Mouse (Mus musculus): ENCODE measurements around the gene Foxn3.

DNA sequence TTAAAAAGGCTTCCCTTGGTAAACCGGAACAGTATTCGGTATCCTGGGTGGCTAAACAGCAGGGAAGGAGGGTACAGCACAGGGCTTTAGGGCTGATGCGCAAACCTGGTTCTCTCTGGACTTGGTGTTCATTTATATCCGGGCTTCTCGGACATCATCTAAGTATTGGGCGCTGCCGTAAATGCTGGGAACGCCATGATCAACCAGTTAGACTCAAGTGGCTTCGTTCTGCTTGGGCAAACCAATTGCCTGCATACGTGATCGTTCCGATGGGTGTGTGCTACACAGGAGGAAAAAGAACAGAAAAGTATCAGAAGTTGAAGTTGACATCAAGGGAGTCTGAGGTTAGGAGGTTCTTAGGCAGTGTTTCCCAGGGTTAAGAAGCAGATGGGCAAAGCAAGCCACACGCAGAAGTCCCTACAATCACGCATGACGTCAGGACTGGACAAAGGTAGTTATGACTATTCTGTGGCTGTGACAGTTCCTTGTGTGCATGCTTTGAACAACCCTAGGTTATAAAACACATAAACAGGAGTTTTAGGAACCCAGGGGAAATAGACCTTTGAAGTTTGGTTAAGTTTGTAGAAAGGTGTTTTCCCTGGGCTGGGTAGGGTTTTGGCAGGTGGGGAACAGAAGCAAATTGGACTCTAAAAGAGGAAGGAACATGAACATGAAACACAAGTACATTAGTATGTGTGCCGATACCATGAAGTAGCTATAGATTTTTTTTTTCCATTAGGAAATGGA lies 46.9 kb upstream of the Foxn3 start:
- TF ChIP-seq POLR2A (IDR thresholded peaks at IDR 0.05; ENCODE audit: extremely low read depth, insufficient read depth, low read length): no peak
- no peak for TF ChIP-seq CTCF (IDR thresholded peaks at IDR 0.05; ENCODE audit: low read depth, low read length)

All from liver, adult 2 months (tissue).